Mouse (Mus musculus): ENCODE measurements around the gene Olfr148. TPM values are rescaled to one million over a fixed set of nuclear protein-coding genes. Genes with fewer than 3 reads are reported as not detected.

The Olfr148 gene
- total and polyA plus RNA-seq, 3 experiments = not detected

DNA sequence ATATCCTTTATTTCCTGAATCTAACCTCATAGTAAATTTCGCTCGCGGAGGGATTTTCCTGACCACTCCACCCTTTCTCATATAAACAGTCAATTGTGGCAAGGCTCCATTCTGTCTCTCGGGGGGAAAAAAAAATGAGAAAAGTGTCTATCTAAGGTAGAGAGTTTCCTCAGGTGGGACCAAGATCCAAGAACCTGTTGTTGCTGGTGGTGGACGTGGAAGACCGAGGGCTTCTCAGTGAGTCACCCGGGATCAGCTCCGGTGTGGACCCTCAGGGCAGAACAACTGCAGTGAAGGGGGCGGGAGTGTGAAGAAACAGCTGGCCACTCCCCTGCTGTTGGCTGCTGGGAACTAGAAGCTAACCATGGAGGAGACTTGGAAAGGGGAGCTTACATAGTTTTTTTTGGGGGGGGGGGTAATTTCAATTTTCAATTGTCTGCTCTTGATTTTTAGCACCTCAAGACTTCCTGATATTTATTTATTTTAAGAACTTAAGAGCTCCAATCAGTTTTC lies 7.1 kb upstream of the Olfr148 start:
- no peak overlapping the region for H3K9ac ChIP-seq (ENCODE audit: insufficient read depth, low read depth)
- no peaks in the 10 kb centered on the region for H3K4me1 ChIP-seq (ENCODE audit: control insufficient read depth in 1 of 2, insufficient read depth in 2 of 2)
- no peaks in the 10 kb centered on the region for H3K27me3 ChIP-seq (replicated peaks)
- H3K4me3 ChIP-seq (replicated peaks in 1 of 3; ENCODE audit: low read depth in 2 of 3, low read length in 2 of 3, poor library complexity in 1 of 3) = no peak overlapping the region
- no peaks in the 10 kb centered on the region for H3K36me3 ChIP-seq (replicated peaks in 1 of 2; ENCODE audit: control insufficient read depth in 1 of 2, insufficient read depth in 1 of 2, low read length in 1 of 2)
- TF ChIP-seq SIN3A (IDR thresholded peaks at IDR 0.05; ENCODE audit: low read length) (no peak), JUN (IDR thresholded peaks at IDR 0.05; ENCODE audit: insufficient read depth, low read depth, low read length) (no peak), MAFK (IDR thresholded peaks at IDR 0.05; ENCODE audit: insufficient replicate concordance, low read length) (no peak), NRF1 (IDR thresholded peaks at IDR 0.05; ENCODE audit: low read depth, low read length) (no peak), KAT2A (IDR thresholded peaks at IDR 0.05; ENCODE audit: insufficient replicate concordance, low read length) (no peak), ETS1 (conservative IDR thresholded peaks at IDR 0.05; ENCODE audit: low read depth, low read length) (no peak), MYC (IDR thresholded peaks at IDR 0.05; ENCODE audit: low read depth, low read length) (no peak), SMC3 (IDR thresholded peaks at IDR 0.05; ENCODE audit: low read depth, low read length) (no peak), MXI1 (IDR thresholded peaks at IDR 0.05; ENCODE audit: low read depth, low read length) (no peak), MAX (IDR thresholded peaks at IDR 0.05; ENCODE audit: low read length) (no peak)
- H3K27ac ChIP-seq (ENCODE audit: insufficient read depth, low read depth) = no peak overlapping the region
- no peaks in the 10 kb centered on the region for H3K79me2 ChIP-seq (replicated peaks; ENCODE audit: control insufficient read depth, extremely low read depth, insufficient read depth, poor library complexity, severe bottlenecking)
- dilution Hi-C loops (cut with MboI; ENCODE audit: extremely low pct_ligation_motif_present, extremely low pct_unique_long_range_greater_than_20kb, low sequenced_read_pairs) (no loop called here), in situ Hi-C loops (cut with MboI; ENCODE audit: low pct_ligation_motif_present, low pct_unique_long_range_greater_than_20kb, low sequenced_read_pairs) (no loop called here)
- H3K4me2 ChIP-seq (ENCODE audit: insufficient read depth, low read depth, poor library complexity, severe bottlenecking) = no peak overlapping the region
- DNase-seq (ENCODE audit: extremely low read depth) = no peak
- H3K9me3 ChIP-seq (replicated peaks; ENCODE audit: low read length) = no peaks in the 10 kb centered on the region

DNA sequence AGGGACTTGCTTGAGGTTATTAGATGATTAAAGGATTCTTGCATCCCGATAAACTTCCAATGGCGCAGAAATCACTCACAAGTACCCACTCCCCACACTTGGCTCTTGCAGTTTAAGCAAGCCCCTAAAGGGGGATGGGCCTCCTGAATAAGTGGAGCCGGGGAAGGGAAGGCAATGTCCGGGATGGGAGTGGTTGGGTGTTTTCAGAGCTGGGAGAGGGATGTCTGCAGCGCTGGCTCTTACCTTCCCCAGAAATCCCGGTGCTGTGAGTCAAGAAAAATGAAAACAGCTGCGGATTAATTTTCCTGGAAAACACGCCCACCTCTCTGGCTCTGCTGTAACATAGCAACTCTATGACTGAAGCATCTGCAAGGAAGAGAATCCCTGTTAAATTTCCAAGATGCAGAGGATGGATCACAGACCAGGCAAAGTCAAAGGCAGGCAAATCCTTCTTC lies 6.4 kb upstream of the Olfr148 start, which contains the start of gene AW551984:
Gene AW551984 (minus strand): TSS at position 405 of the 455 bp plus-strand sequence.
- Histone ChIP-seq H3K79me2 (replicated peaks; ENCODE audit: control insufficient read depth, extremely low read depth, insufficient read depth, poor library complexity, severe bottlenecking) (no peaks in the 10 kb centered on the region), H3K9ac (ENCODE audit: insufficient read depth, low read depth) (no peak within 1 kb of the TSS), H3K36me3 (replicated peaks in 1 of 2; ENCODE audit: control insufficient read depth in 1 of 2, insufficient read depth in 1 of 2, low read length in 1 of 2) (no peaks in the 10 kb centered on the region), H3K9me3 (replicated peaks; ENCODE audit: low read length) (no peaks in the 10 kb centered on the region), H3K4me3 (replicated peaks in 1 of 3; ENCODE audit: low read depth in 2 of 3, low read length in 2 of 3, poor library complexity in 1 of 3) (no peak within 1 kb of the TSS), H3K4me2 (ENCODE audit: insufficient read depth, low read depth, poor library complexity, severe bottlenecking) (no peak within 1 kb of the TSS), H3K4me1 (ENCODE audit: control insufficient read depth in 1 of 2, insufficient read depth in 2 of 2) (no peaks in the 10 kb centered on the region), H3K27me3 (replicated peaks) (no peaks in the 10 kb centered on the region), H3K27ac (ENCODE audit: insufficient read depth, low read depth) (no peak within 1 kb of the TSS)
- DNase-seq (ENCODE audit: extremely low read depth) = no peak
- dilution Hi-C loops (cut with MboI; ENCODE audit: extremely low pct_ligation_motif_present, extremely low pct_unique_long_range_greater_than_20kb, low sequenced_read_pairs) (no loop called here), in situ Hi-C loops (cut with MboI; ENCODE audit: low pct_ligation_motif_present, low pct_unique_long_range_greater_than_20kb, low sequenced_read_pairs) (no loop called here)
- TF ChIP-seq ZNF384 (IDR thresholded peaks at IDR 0.05; ENCODE audit: low read depth, low read length) (no peak), NRF1 (IDR thresholded peaks at IDR 0.05; ENCODE audit: low read depth, low read length) (no peak), JUN (IDR thresholded peaks at IDR 0.05; ENCODE audit: insufficient read depth, low read depth, low read length) (no peak), POLR2A (IDR thresholded peaks at IDR 0.05; ENCODE audit: low read depth, low read length) (no peak), ELF1 (IDR thresholded peaks at IDR 0.05; ENCODE audit: low read depth, low read length) (no peak), RCOR1 (conservative IDR thresholded peaks at IDR 0.05; ENCODE audit: low read depth, low read length) (no peak), NELFE (IDR thresholded peaks at IDR 0.05; ENCODE audit: low read depth, low read length) (no peak), SMC3 (IDR thresholded peaks at IDR 0.05; ENCODE audit: low read depth, low read length) (no peak), UBTF (IDR thresholded peaks at IDR 0.05; ENCODE audit: low read depth, low read length) (no peak), HCFC1 (IDR thresholded peaks at IDR 0.05; ENCODE audit: low read depth, low read length) (no peak), MAFK (IDR thresholded peaks at IDR 0.05; ENCODE audit: insufficient replicate concordance, low read length) (no peak), USF2 (conservative IDR thresholded peaks at IDR 0.05; ENCODE audit: low read depth, low read length) (no peak), MYC (IDR thresholded peaks at IDR 0.05; ENCODE audit: low read depth, low read length) (no peak), EP300 (IDR thresholded peaks at IDR 0.05; ENCODE audit: low read length) (no peak), MAZ (IDR thresholded peaks at IDR 0.05; ENCODE audit: low read depth, low read length) (no peak), CHD1 (IDR thresholded peaks at IDR 0.05; ENCODE audit: low read depth, low read length) (no peak), ZMIZ1 (IDR thresholded peaks at IDR 0.05; ENCODE audit: low read depth, low read length) (no peak), SIN3A (IDR thresholded peaks at IDR 0.05; ENCODE audit: low read length) (no peak)

All from CH12.LX (cell line).